Comparison of ENCODE assay signal across 8 mouse cellular contexts in the genomic region with DNA sequence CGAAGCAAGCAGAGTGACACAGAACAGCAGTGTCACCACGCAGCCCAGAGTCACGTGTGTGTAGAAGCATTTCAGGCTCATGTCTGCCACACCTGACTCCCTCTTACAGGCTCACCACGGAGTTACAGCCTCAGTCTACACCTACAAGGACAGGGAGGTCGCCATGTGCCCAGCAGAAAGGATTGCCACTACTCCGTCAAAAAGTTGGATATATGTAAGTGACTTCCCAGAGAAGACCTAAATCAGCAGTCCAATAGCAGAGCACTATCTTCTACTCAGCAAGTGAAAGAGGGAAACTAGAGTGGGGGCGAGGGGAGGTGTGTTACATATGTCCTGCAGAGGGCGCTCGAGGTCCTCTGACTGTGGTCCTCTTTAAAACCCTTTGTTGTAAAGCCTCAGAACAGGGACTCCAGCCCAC. TPM values are rescaled to one million over a fixed set of nuclear protein-coding genes. Genes with fewer than 3 reads are reported as not detected.
DNase-seq lines count a peak whose midpoint lies in the region; ATAC-seq and TF ChIP-seq lines count a peak whose summit lies in the region.

No protein-coding gene starts in this region.

- no peaks in the 10 kb centered on the region for H3K36me3 ChIP-seq in liver, embryonic 14.5 days (replicated peaks; ENCODE audit: control insufficient read depth, insufficient read depth, low read depth)

- H3K4me2 ChIP-seq in liver, embryonic 14.5 days (ENCODE audit: low read depth) = peak overlapping the region; percentile 29

- TF ChIP-seq CTCF in cortical plate, adult 2 months (IDR thresholded peaks at IDR 0.05; ENCODE audit: extremely low read depth, insufficient read depth, low read length) = peak; percentile 70
- peak; percentile 84 for TF ChIP-seq CTCF in liver, embryonic 14.5 days (IDR thresholded peaks at IDR 0.05; ENCODE audit: low read depth)

- TF ChIP-seq EP300 in liver, embryonic 14.5 days (IDR thresholded peaks at IDR 0.05; ENCODE audit: low read depth) = no peak

- no peaks in the 10 kb centered on the region for H3K4me1 ChIP-seq in cortical plate, adult 2 months (ENCODE audit: control insufficient read depth, insufficient read depth, low read length)
- H3K4me1 ChIP-seq in liver, embryonic 14.5 days (replicated peaks; ENCODE audit: control insufficient read depth in 2 of 2, insufficient read depth in 2 of 2, low read length in 1 of 2) = peaks cover 11% of the 10 kb centered on the region in 2 experiments

- WGBS in liver, embryonic 14.5 days (ENCODE audit: insufficient replicate concordance) = 15% methylated on average over 9 of the region's 9 CpGs

- TF ChIP-seq POLR2A in cortical plate, adult 2 months (IDR thresholded peaks at IDR 0.05; ENCODE audit: extremely low read depth, insufficient read depth, low read length) = no peak

- ATAC-seq in liver, embryonic 14.5 days (ENCODE audit: insufficient read depth) = no peak

- no peaks in the 10 kb centered on the region for H3K27me3 ChIP-seq in liver, embryonic 14.5 days (ENCODE audit: control insufficient read depth, insufficient read depth, low read length)

- intact Hi-C loops in heart, postnatal 36 days (cut with DNase I) = loop anchor here (1.0 kb wide), 1 partner anchor 161 kb away; no protein-coding TSS in a partner anchor

- no peaks in the 10 kb centered on the region for H3K9me3 ChIP-seq in liver, embryonic 14.5 days (ENCODE audit: control insufficient read depth, low read length)

- no peak overlapping the region for H3K4me3 ChIP-seq in cortical plate, adult 2 months (ENCODE audit: insufficient read depth, low read length)
- peak overlapping the region in 1 of 2 experiments; percentile 3; a peak in 1 of 4 replicates for H3K4me3 ChIP-seq in liver, embryonic 14.5 days (ENCODE audit: insufficient read depth in 1 of 2, low read depth in 2 of 2, low read length in 2 of 2)

- peak; percentile 12 to 37 for DNase-seq in adrenal gland, adult 18-20 months (ENCODE audit: low spot score in 2 of 2)
- DNase-seq in adrenal gland, adult 8-10 months = no peak
- peak; percentile 46 for DNase-seq in right cerebral cortex, postnatal 14 days
- no peak for DNase-seq in right cerebral cortex, postnatal 25 days
- DNase-seq in heart, postnatal 36 days = peak; percentile 21 to 34
- DNase-seq in liver, embryonic 14.5 days (ENCODE audit: low read depth in 3 of 3, low spot score in 3 of 3) = peak; percentile 55 to 65 (median 58)
- DNase-seq in spleen, adult 12 weeks (ENCODE audit: low spot score) = peak; percentile 50

- H3K9ac ChIP-seq in liver, embryonic 14.5 days (replicated peaks) = no peak overlapping the region

- H3K27ac ChIP-seq in cortical plate, adult 2 months (ENCODE audit: insufficient read depth, low read length) = no peak overlapping the region
- H3K27ac ChIP-seq in liver, embryonic 14.5 days = no peak overlapping the region

RNA-seq across cellular contexts. Expression of gene Wdr61, which starts 2.0 kb away (rescaled TPM):
- 10 to 100 TPM; 66.4 to 71.3 TPM for total RNA-seq in adrenal gland, adult 18-20 months (2021)
- total RNA-seq in adrenal gland, adult 8-10 months (2022) = 10 to 100 TPM; 65.7 to 74.8 (median 70.1) TPM
- 61.2 and 62.6 TPM in 2 replicates for polyA plus RNA-seq in cortical plate, adult 2 months (2012; rRNA removed)
- 10 to 100 TPM; 28.2 to 31.7 TPM for total RNA-seq in heart, postnatal 36 days (2021)
- polyA plus RNA-seq in liver, embryonic 14.5 days (2012; rRNA removed) = 34.8 and 50.6 TPM in 2 replicates
- polyA plus RNA-seq in liver, embryonic 14.5 days (2014; fragmentation: Nextera tagmentation; extraction: Ambion mirVana) = 106 and 108 TPM in 2 replicates

RNA-seq across cellular contexts. Expression of gene Crabp1, which starts 28.3 kb away (rescaled TPM):
- 10 to 100 TPM in 1 of 2 experiments, 1 to 10 TPM in 1; 9.8 to 13.7 TPM for total RNA-seq in adrenal gland, adult 18-20 months (2021)
- 10 to 100 TPM; 11.0 to 25.5 (median 15.2) TPM for total RNA-seq in adrenal gland, adult 8-10 months (2022)
- polyA plus RNA-seq in cortical plate, adult 2 months (2012; rRNA removed) = 0.72 and 3.4 TPM in 2 replicates
- total RNA-seq in heart, postnatal 36 days (2021) = not detected
- 0.78 and 0.99 TPM in 2 replicates for polyA plus RNA-seq in liver, embryonic 14.5 days (2012; rRNA removed)
- 0.17 and 0.66 TPM in 2 replicates for polyA plus RNA-seq in liver, embryonic 14.5 days (2014; fragmentation: Nextera tagmentation; extraction: Ambion mirVana)

RNA-seq across cellular contexts. Expression of gene Dnaja4, which starts 37.6 kb away (rescaled TPM):
- total RNA-seq in adrenal gland, adult 18-20 months (2021) = 10 to 100 TPM; 34.7 to 51.7 TPM
- 10 to 100 TPM; 25.6 to 30.9 (median 28.1) TPM for total RNA-seq in adrenal gland, adult 8-10 months (2022)
- polyA plus RNA-seq in cortical plate, adult 2 months (2012; rRNA removed) = 41.3 and 44.3 TPM in 2 replicates
- 10 to 100 TPM; 71.4 to 80.4 TPM for total RNA-seq in heart, postnatal 36 days (2021)
- polyA plus RNA-seq in liver, embryonic 14.5 days (2012; rRNA removed) = 11.9 and 16.4 TPM in 2 replicates
- 20.1 and 20.3 TPM in 2 replicates for polyA plus RNA-seq in liver, embryonic 14.5 days (2014; fragmentation: Nextera tagmentation; extraction: Ambion mirVana)

Comparison
In these comparisons a context has a peak if more than half of its experiments do, and no peak if none do; other contexts are left out.
1. DNase-seq: peak in adrenal gland, adult 18-20 months (2 of 2), right cerebral cortex, postnatal 14 days (single experiment), heart, postnatal 36 days (2 of 2), liver, embryonic 14.5 days (3 of 3) and spleen, adult 12 weeks (single experiment); none in adrenal gland, adult 8-10 months (single experiment) and right cerebral cortex, postnatal 25 days (single experiment).
2. RNA of gene Crabp1, which starts 28.3 kb away (total RNA-seq): 11.0 to 25.5 TPM in adrenal gland, adult 8-10 months and 9.8 to 13.7 TPM in adrenal gland, adult 18-20 months; not detected in heart, postnatal 36 days; every median in the first group is over 10 times any median in the second.